Mouse (Mus musculus): ENCODE results near the gene Gm20831. TPM values are rescaled to one million over a fixed set of nuclear protein-coding genes. Genes with fewer than 3 reads are reported as not detected.
"Not testable (repeated sequence)": the region's sequence is repeated elsewhere in the genome, so short reads cannot be mapped to it uniquely, and the experiment has no call there.

The Gm20831 gene
- not detected in 2 replicates for total RNA-seq (2014; fragmentation: Nextera tagmentation)
- not detected in 2 replicates for total RNA-seq (2017)

- ATAC-seq (replicated peaks; ENCODE audit: low FRiP score, low TSS enrichment, poor library complexity, severe bottlenecking), result not testable (repeated sequence)
Measured at GRCm38 (mm10) chrY:17874441-17874840, at the start of gene Gm20831, which contains the start of gene Gm20772. TSS of gene Gm20831 (plus strand) at chrY:17874741. TSS of gene Gm20772 (plus strand) at chrY:17874741.

GRCm38 (mm10) chrY:17846166-17846565 lies 28.4 kb upstream of the Gm20831 start, which contains the start of gene Gm21904:
TSS of gene Gm21904 (minus strand) at chrY:17846266.
- ATAC-seq (replicated peaks; ENCODE audit: low FRiP score, low TSS enrichment, poor library complexity, severe bottlenecking), result not testable (repeated sequence)

GRCm38 (mm10) chrY:17937230-17937629 lies 62.7 kb downstream of the Gm20831 start, which contains the start of gene Srsy:
TSS of gene Srsy (minus strand) at chrY:17937330.
- not testable (repeated sequence) for ATAC-seq (replicated peaks; ENCODE audit: low FRiP score, low TSS enrichment, poor library complexity, severe bottlenecking)

Other genes with a start within 250 kb of the Gm20831 start
- not detected in 2 replicates for gene Gm21904, start 28.5 kb upstream of the Gm20831 start, total RNA-seq (2014; fragmentation: Nextera tagmentation)
- gene Gm21904, start 28.5 kb upstream of the Gm20831 start, total RNA-seq (2017), result not detected in 2 replicates
- gene Gm20772, start within 50 bp of the Gm20831 start, total RNA-seq (2014; fragmentation: Nextera tagmentation), result not detected in 2 replicates
- not detected in 2 replicates for gene Gm20772, start within 50 bp of the Gm20831 start, total RNA-seq (2017)
- not detected in 2 replicates for gene Srsy, start 62.6 kb downstream of the Gm20831 start, total RNA-seq (2014; fragmentation: Nextera tagmentation)
- not detected in 2 replicates for gene Srsy, start 62.6 kb downstream of the Gm20831 start, total RNA-seq (2017)
- not detected in 2 replicates for gene Gm21764, start 187.1 kb downstream of the Gm20831 start, total RNA-seq (2014; fragmentation: Nextera tagmentation)
- gene Gm21764, start 187.1 kb downstream of the Gm20831 start, total RNA-seq (2017), result not detected in 2 replicates
- not detected in 2 replicates for gene Ssty1, start 214.4 kb downstream of the Gm20831 start, total RNA-seq (2014; fragmentation: Nextera tagmentation)
- gene Ssty1, start 214.4 kb downstream of the Gm20831 start, total RNA-seq (2017), result not detected in 2 replicates